Mouse (Mus musculus) midbrain, embryonic 10.5 days (tissue): ENCODE data around the gene Mettl24. TPM values are rescaled to one million over a fixed set of nuclear protein-coding genes. Genes with fewer than 3 reads are reported as not detected.
A peak's percentile ranks its signal among the peaks of the same experiment; 100 is the strongest.

Source experiments
- DNase-seq: peaks from one replicate; pipeline ENCODE4 v3.0.0-alpha.2; 2017; ENCODE audit warnings: low spot score
- H3K27ac ChIP-seq: fragments of 300-500 bp; sonication (generic); replicated peaks from 2 replicates; pipeline ENCODE4 v1.5.1; 2016; ENCODE audit warnings: mild to moderate bottlenecking
- H3K27me3 ChIP-seq: fragments of 300-500 bp; sonication (generic); 2 replicates; pipeline ENCODE4 v1.6.1; 2016; ENCODE audit warnings: low read depth, mild to moderate bottlenecking; ENCODE audit not compliant: poor library complexity, severe bottlenecking
- H3K36me3 ChIP-seq: fragments of 300-500 bp; sonication (generic); 2 replicates; pipeline ENCODE4 v1.6.1; 2016; ENCODE audit warnings: mild to moderate bottlenecking, moderate library complexity
- H3K4me1 ChIP-seq: fragments of 300-500 bp; sonication (generic); 2 replicates; pipeline ENCODE4 v1.6.1; 2016
- H3K4me3 ChIP-seq: fragments of 300-500 bp; sonication (generic); 2 replicates; pipeline ENCODE4 v1.5.1; 2016; ENCODE audit warnings: mild to moderate bottlenecking, moderate library complexity
- H3K9me3 ChIP-seq: fragments of 300-500 bp; sonication (generic); replicated peaks from 2 replicates; pipeline ENCODE4 v1.6.1; 2016; ENCODE audit warnings: mild to moderate bottlenecking
- WGBS: fragments of 180-500 bp; shearing (Covaris S2); methylation state at CpG from one replicate; pipeline ENCODE4 v1.1.7; 2016; 5-methylcytosine and 5-hydroxymethylcytosine counted together
- polyA plus RNA-seq: library from polyadenylated mRNA; unstranded; fragments of >200 nt; fragmentation: Nextera tagmentation; extraction: Ambion mirVana; gene quantifications from 2 replicates; pipeline ENCODE4 v1.2.1, GENCODE M21; 2016

Gene Mettl24
- polyA plus RNA-seq, 1 experiment from 2014 or later, result 0.54 TPM

DNA sequence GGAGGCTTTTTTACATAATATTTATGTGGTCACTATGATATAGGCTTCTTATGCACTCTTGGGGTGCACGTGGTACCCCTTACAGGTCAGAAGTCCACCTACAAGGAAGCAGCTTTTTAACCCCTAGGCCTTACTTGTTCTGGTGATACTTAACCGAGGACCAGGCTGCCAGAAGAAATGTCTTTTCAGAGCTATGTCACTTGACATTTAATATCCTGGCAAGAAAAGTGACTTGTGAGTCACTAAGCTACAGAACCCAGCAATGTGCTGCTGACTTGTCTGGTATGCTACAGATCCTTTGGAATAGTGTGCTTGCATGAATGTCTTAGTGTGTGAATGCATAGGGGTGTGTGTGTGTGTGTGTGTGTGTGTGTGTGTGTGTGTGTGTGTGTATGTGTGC lies 4.3 kb downstream of the Mettl24 start:
- H3K4me1 ChIP-seq, result peaks cover 33% of the 10 kb centered on the region
- no peak overlapping the region for H3K4me3 ChIP-seq
- no peak overlapping the region for H3K27ac ChIP-seq
- no peaks in the 10 kb centered on the region for H3K36me3 ChIP-seq
- no peak for DNase-seq
- WGBS, result 80% methylated on average over 2 of the region's 2 CpGs
- H3K27me3 ChIP-seq, result peaks cover 19% of the 10 kb centered on the region
- H3K9me3 ChIP-seq, result no peaks in the 10 kb centered on the region

DNA sequence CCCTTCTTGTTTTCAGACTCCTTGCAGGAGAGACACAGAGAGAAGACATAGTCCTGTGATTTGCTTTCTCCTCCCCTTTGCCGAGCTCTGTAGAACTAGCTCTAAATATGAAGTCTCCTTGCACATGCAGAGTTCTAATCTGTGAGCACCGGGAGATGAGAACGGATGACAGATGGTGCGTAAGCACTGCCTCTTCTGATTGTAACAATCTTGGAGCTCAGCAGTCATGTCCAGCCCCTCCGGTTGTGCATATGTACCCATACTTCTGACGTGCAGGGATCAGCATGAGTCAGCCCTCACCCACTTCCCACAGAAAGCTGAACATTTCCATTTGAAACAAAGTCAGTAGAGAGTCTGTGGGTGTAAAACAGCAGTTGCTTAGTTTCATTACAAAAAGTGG lies 5.2 kb downstream of the Mettl24 start:
- Histone ChIP-seq H3K36me3 (no peaks in the 10 kb centered on the region), H3K4me1 (peaks cover 25% of the 10 kb centered on the region), H3K27ac (no peak overlapping the region), H3K27me3 (peaks cover 15% of the 10 kb centered on the region; the same call in 1 of the 2 replicates), H3K9me3 (no peaks in the 10 kb centered on the region), H3K4me3 (no peak overlapping the region)
- 89% methylated on average over 6 of the region's 6 CpGs for WGBS
- DNase-seq, result no peak

DNA sequence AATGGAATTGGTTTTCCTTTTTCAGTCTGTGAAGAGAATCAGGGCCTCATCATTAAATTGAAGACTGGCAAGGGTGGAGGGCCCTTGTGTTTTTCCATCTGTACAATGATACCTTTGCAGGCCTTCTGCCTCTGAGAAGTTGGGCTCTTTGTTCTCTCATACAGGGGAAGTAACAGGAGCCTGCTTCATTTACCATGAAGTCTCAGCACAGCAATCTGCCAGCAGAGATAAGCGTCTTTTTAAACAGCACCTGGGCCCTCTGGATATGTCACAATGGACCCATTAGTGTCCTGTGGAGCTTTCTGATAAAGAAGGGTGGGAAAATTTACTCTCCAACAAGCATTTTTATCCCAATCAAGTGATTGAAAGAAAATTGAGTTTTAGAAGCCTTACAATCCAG lies 5.8 kb downstream of the Mettl24 start:
- Histone ChIP-seq H3K27ac (no peak overlapping the region), H3K4me3 (no peak overlapping the region), H3K36me3 (no peaks in the 10 kb centered on the region), H3K9me3 (no peaks in the 10 kb centered on the region), H3K27me3 (peaks cover 13% of the 10 kb centered on the region; the same call in 1 of the 2 replicates), H3K4me1 (peaks cover 19% of the 10 kb centered on the region)
- 49% methylated on average over 1 of the region's 1 CpGs for WGBS
- DNase-seq, result no peak

DNA sequence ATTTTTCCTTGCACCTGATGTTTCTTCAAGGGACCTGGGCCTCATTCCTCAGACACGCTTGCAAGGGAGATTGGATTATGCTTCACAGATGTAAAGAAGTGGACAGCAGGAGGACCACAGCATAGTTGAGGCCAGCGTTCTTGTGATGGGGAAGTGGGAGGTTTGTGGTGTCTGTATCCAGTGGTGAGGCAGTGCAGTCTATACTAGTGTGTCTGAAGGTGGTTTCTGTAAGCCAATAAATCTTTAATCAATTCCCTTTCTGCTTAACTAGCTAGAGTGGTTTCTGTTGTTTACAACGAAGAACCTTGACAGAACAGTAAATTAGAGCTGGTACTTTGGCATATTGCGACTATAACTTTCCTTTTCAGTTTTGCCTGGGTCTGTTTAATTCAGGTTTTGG lies 15.6 kb downstream of the Mettl24 start:
- Histone ChIP-seq H3K4me1 (no peaks in the 10 kb centered on the region), H3K27me3 (no peaks in the 10 kb centered on the region)
- 87% methylated on average over 4 of the region's 4 CpGs for WGBS

DNA sequence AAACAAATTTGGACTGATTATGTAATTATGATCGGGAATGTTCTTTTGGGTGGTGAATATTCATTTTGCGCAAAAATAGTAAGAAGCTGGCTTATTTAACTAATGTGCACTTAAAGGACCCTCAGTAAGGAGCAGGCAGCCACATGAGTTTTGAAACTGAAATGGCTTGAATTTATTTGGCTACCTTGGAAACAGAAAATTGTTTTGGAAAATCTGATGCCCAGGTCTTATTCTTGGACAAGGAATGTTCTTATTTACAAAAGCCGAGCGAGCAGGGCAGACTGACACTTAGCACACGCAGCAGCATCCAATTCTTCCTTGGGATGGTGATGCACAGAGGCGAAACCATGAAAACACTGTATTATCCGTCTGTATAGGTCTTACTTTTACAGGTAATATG lies 28.0 kb downstream of the Mettl24 start:
- Histone ChIP-seq H3K27ac (no peak overlapping the region), H3K27me3 (no peaks in the 10 kb centered on the region), H3K36me3 (no peaks in the 10 kb centered on the region), H3K9me3 (0 out of 2 replicates have a peak, but pooled peaks cover 4% of the 10 kb centered on the region), H3K4me3 (no peak overlapping the region), H3K4me1 (peaks cover 16% of the 10 kb centered on the region)
- DNase-seq, result no peak
- 85% methylated on average over 7 of the region's 7 CpGs for WGBS

More for the DNA sequence above, 15.6 kb downstream of the Mettl24 start:
- Histone ChIP-seq H3K9me3 (no peaks in the 10 kb centered on the region), H3K36me3 (no peaks in the 10 kb centered on the region), H3K4me3 (no peak overlapping the region), H3K27ac (no peak overlapping the region)
- no peak for DNase-seq

DNA sequence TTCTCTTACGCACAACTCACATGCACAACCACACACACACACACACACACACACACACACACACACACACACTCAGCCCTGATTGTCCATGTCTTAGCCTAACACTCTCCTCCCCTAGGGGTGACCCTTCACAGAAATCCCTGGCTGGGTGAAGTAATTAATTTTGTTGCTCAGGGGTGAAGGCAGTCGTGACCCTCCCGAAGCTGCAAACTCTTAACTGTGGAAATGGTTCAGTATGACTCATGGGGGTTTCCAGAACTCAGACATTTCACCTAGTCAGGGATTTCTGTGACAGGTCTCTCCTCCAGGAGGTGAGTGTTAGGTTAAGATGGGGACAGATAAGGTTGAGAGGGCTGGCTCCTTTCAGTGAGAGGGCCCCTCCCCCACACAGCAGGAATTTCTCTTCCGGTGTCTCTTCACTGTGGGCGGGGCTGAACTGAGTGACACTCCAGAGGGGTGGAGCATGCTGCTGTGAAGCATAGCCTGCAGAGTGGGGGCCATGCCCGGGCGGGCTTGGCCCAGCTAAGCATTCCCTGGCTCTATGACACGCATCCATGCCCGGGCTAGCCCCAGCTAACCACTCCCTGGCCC lies 30.0 kb downstream of the Mettl24 start:
- DNase-seq, result peak; percentile 42
- 39% methylated on average over 9 of the region's 9 CpGs for WGBS
- peak overlapping the region; percentile 6 for H3K27ac ChIP-seq

DNA sequence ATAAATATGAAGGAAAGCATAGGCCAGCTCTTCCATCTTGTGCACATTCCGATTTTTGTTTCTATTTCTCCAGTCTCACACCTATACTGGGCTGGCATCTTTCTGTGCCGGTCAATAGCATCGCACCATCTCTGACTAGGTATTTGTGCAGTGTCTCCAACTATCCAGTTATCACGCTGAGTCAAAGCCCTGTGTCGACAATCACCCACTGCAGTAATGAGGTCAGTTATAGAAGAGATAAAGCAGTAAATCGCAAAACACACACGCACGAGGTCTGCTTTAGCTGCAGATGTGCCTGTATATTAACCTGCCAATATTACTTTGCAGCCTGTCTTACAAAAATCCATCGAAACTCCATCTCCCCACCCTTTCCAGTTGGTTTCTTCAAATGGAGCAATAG lies 30.7 kb downstream of the Mettl24 start:
- Histone ChIP-seq H3K9me3 (no peaks in the 10 kb centered on the region), H3K4me3 (no peak overlapping the region), H3K27me3 (no peaks in the 10 kb centered on the region), H3K4me1 (peaks cover 18% of the 10 kb centered on the region), H3K27ac (no peak overlapping the region), H3K36me3 (no peaks in the 10 kb centered on the region)
- peak; percentile 5 for DNase-seq
- WGBS, result 91% methylated on average over 9 of the region's 9 CpGs

More for the DNA sequence above, 30.0 kb downstream of the Mettl24 start:
- H3K27me3 ChIP-seq, result no peaks in the 10 kb centered on the region
- H3K36me3 ChIP-seq, result no peaks in the 10 kb centered on the region
- peaks cover 18% of the 10 kb centered on the region for H3K4me1 ChIP-seq
- no peaks in the 10 kb centered on the region for H3K9me3 ChIP-seq
- H3K4me3 ChIP-seq, result no peak overlapping the region

DNA sequence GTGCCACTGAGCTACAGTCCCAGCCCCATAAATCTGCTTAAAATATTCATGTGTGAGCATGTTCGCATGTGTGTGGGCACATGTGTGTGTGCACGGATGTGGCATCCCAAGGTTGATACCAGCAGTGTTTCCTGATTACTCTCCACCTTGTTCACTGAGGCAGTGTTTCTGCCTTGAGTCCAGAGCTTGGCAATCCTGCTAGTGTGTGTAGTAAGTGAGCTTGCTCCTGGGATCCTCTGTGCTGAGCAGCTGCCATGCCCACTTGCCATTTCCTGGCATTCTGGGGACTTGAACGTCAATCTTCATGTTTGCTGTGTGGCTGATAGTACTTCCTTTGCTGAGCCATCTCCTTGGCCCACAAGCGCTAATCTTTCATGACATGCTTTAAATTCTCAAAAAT lies 32.1 kb downstream of the Mettl24 start:
- Histone ChIP-seq H3K27me3 (no peaks in the 10 kb centered on the region), H3K36me3 (no peaks in the 10 kb centered on the region), H3K4me1 (peaks cover 18% of the 10 kb centered on the region), H3K27ac (no peak overlapping the region), H3K9me3 (no peaks in the 10 kb centered on the region), H3K4me3 (no peak overlapping the region)
- DNase-seq, result peak; percentile 7
- 85% methylated on average over 4 of the region's 4 CpGs for WGBS

DNA sequence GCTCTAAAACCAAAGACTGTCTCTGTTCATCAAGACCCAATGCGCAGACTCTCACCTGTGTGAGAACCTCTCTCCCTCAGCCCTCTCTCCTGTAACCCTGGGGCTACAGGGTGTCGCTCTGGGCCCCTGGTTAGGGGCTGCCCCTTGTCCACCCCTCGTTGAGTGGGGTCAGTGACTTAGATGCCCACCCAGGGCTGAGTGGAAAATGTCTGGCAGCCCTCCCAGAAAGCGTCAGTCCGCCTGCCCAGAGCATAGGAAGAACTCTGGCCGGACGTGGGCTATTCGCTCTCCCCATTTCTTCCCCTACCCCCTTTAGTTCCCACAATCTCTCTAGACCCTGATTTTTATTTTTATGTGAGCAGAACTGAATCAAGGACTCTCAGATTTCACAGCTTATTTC lies 33.2 kb downstream of the Mettl24 start:
- Histone ChIP-seq H3K4me3 (no peak overlapping the region), H3K9me3 (no peaks in the 10 kb centered on the region), H3K36me3 (no peaks in the 10 kb centered on the region), H3K4me1 (peaks cover 18% of the 10 kb centered on the region), H3K27me3 (no peaks in the 10 kb centered on the region), H3K27ac (no peak overlapping the region)
- 89% methylated on average over 8 of the region's 8 CpGs for WGBS
- peak; percentile 9 for DNase-seq

DNA sequence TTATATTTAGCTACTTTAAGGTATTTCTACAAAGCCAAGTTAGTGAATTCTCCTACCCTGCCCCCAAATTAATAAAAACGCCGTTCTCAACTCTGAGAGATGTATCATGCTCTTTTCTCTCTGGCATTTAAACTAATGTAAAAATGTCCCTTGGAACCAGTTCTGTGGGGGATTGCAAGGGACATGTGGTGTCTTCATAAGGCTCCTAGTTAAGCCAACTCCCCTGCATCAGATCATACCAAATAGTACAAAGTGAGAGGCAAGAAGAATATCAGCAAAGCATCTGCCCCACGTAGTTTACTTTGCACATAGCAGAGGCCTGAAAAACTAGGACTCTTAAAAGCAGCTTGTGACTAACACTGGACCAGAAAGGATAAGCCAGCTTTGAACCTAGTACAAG lies 33.6 kb downstream of the Mettl24 start:
- DNase-seq, result no peak
- no peaks in the 10 kb centered on the region for H3K36me3 ChIP-seq
- H3K4me1 ChIP-seq, result peaks cover 18% of the 10 kb centered on the region
- WGBS, result 89% methylated on average over 3 of the region's 3 CpGs
- no peak overlapping the region for H3K27ac ChIP-seq
- no peak overlapping the region for H3K4me3 ChIP-seq
- H3K9me3 ChIP-seq, result no peaks in the 10 kb centered on the region
- no peaks in the 10 kb centered on the region for H3K27me3 ChIP-seq

DNA sequence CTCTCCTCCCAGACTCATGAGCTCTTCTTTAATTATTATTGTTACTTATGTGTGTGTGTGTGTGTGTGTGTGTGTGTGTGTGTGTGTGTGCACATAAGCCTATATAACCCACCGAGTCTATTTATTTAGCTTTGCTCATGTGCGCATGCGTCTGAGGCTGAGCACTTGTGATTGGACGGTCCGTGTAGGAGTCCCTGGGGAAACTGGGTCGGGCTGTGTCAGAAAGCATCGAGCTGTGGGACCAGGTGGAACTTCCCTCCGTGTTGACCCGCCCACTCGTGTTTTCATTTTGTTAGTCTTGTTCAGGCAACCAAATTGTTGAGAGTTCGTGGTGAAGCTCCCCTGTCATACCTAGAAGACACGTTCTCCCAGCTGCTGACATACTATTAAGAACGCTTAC lies 35.3 kb downstream of the Mettl24 start:
- Histone ChIP-seq H3K9me3 (no peaks in the 10 kb centered on the region), H3K4me3 (no peak overlapping the region)

DNA sequence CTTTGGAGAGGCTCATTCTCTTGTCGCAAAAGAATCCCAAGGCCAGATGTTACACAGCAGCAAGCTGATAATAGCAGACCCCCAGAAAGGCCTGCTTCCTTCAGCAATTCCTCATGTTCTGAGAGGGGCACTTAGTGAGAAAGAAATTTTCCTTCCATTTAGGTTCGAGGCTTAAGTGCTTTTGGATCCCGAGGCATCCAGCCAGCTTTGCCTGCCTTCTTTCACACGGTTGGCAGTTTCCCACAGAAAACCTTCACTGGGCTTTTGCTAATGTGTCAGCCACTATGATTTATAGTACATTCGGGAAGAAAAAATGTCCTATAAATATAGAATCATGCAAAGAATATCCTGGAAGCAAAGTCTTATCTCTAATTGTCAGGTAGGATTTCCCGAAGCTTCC lies 36.0 kb downstream of the Mettl24 start:
- peak; percentile 3 for DNase-seq
- no peaks in the 10 kb centered on the region for H3K9me3 ChIP-seq
- peaks cover 16% of the 10 kb centered on the region for H3K4me1 ChIP-seq
- no peak overlapping the region for H3K27ac ChIP-seq
- H3K27me3 ChIP-seq, result no peaks in the 10 kb centered on the region
- H3K4me3 ChIP-seq, result no peak overlapping the region
- WGBS, result 89% methylated on average over 6 of the region's 6 CpGs
- H3K36me3 ChIP-seq, result no peaks in the 10 kb centered on the region

More for the DNA sequence above, 35.3 kb downstream of the Mettl24 start:
- H3K27me3 ChIP-seq, result no peaks in the 10 kb centered on the region
- H3K4me1 ChIP-seq, result peaks cover 13% of the 10 kb centered on the region
- 96% methylated on average over 13 of the region's 13 CpGs for WGBS
- H3K36me3 ChIP-seq, result no peaks in the 10 kb centered on the region
- H3K27ac ChIP-seq, result no peak overlapping the region
- DNase-seq, result peak; percentile 7

DNA sequence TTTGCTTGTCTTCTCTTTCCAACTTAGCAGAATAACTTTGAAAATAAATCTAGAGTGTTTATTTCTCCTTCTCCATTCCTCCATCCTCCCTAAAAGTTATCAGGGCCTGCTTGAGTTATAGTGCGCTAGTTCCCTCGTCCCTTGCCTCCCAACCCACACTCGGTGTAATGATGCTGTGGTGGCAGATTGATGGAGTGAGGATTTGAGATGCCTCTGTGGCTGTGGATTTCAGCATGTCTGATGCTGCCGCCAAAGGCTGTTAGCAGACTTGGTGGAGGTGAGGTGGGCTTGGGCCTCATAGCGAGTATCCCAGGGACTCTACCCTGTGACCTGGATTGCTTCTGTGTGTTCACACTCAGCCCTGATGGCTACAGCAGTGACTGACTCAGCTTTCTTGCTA lies 37.8 kb downstream of the Mettl24 start:
- DNase-seq, result no peak
- Histone ChIP-seq H3K27me3 (no peaks in the 10 kb centered on the region), H3K9me3 (no peaks in the 10 kb centered on the region), H3K27ac (no peak overlapping the region), H3K36me3 (no peaks in the 10 kb centered on the region), H3K4me3 (no peak overlapping the region), H3K4me1 (peaks cover 27% of the 10 kb centered on the region)
- 87% methylated on average over 5 of the region's 5 CpGs for WGBS

DNA sequence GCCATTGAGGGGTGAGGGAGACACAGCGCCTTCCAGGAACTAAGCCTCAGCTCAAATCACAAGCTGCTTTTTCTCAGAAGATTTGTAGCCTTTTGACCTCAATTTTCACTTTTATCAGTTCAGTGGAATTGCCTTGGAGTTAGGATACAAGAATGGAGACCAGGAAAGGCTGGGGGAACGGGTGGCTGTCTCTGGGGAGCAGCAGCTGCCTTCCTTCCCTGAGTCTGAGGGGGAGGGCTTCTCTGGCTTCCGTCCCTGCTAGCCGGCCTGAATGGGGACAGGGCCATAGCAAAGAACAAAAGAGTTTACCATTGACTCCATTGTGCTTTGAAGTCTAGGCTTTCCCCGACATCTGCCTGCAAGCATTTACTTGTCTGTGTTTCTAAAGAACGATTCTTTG lies 41.3 kb downstream of the Mettl24 start:
- H3K36me3 ChIP-seq, result no peaks in the 10 kb centered on the region
- H3K4me1 ChIP-seq, result peaks cover 44% of the 10 kb centered on the region
- DNase-seq, result peak; percentile 47
- 25% methylated on average over 6 of the region's 6 CpGs for WGBS
- no peaks in the 10 kb centered on the region for H3K27me3 ChIP-seq
- H3K27ac ChIP-seq, result peak overlapping the region; percentile 81
- no peak overlapping the region for H3K4me3 ChIP-seq
- H3K9me3 ChIP-seq, result no peaks in the 10 kb centered on the region
